Mouse (Mus musculus): ENCODE measurements around the gene Zfp217. TPM values are rescaled to one million over a fixed set of nuclear protein-coding genes. Genes with fewer than 3 reads are reported as not detected.

The Zfp217 gene
- polyA plus RNA-seq, 1 experiment from 2014 or later, result 5.4 TPM

GRCm38 (mm10) chr2:170147170-170147569 lies 733 bp downstream of the Zfp217 start:
- Histone ChIP-seq H3K4me1 (replicated peaks; ENCODE audit: control insufficient read depth, insufficient read depth, low read length) (peaks cover 31% of the 10 kb centered on the region), H3K9me3 (ENCODE audit: control insufficient read depth, low read length) (no peaks in the 10 kb centered on the region), H3K4me3 (ENCODE audit: low read depth, low read length) (peak overlapping the region; percentile 36), H3K27ac (ENCODE audit: low read depth, low read length) (peak overlapping the region; percentile 33), H3K36me3 (ENCODE audit: control insufficient read depth, insufficient read depth, low read length) (no peaks in the 10 kb centered on the region), H3K9ac (ENCODE audit: low read depth, low read length) (no peak overlapping the region), H3K4me2 (peak overlapping the region; percentile 65), H3K27me3 (replicated peaks; ENCODE audit: control insufficient read depth, insufficient read depth, low read length) (no peaks in the 10 kb centered on the region)
- DNase-seq (ENCODE audit: low spot score), result no peak
- no peak for ATAC-seq (replicated peaks; ENCODE audit: low FRiP score)
- WGBS, result 61% methylated on average over 4 of the region's 4 CpGs

- Histone ChIP-seq H3K4me2 (no peak overlapping the region), H3K4me3 (ENCODE audit: low read depth, low read length) (no peak overlapping the region), H3K27me3 (replicated peaks; ENCODE audit: control insufficient read depth, insufficient read depth, low read length) (no peaks in the 10 kb centered on the region), H3K9me3 (ENCODE audit: control insufficient read depth, low read length) (no peaks in the 10 kb centered on the region), H3K36me3 (ENCODE audit: control insufficient read depth, insufficient read depth, low read length) (no peaks in the 10 kb centered on the region), H3K4me1 (replicated peaks; ENCODE audit: control insufficient read depth, insufficient read depth, low read length) (peaks cover 28% of the 10 kb centered on the region), H3K9ac (ENCODE audit: low read depth, low read length) (no peak overlapping the region), H3K27ac (ENCODE audit: low read depth, low read length) (no peak overlapping the region)
- ATAC-seq (replicated peaks; ENCODE audit: low FRiP score), result no peak
- 55% methylated on average over 10 of the region's 10 CpGs for WGBS
- DNase-seq (ENCODE audit: low spot score), result no peak
Observed at GRCm38 (mm10) chr2:170144343-170144742, 3.6 kb downstream of the Zfp217 start.

GRCm38 (mm10) chr2:170143861-170144260 lies 4.0 kb downstream of the Zfp217 start:
- Histone ChIP-seq H3K9ac (ENCODE audit: low read depth, low read length) (no peak overlapping the region), H3K36me3 (ENCODE audit: control insufficient read depth, insufficient read depth, low read length) (no peaks in the 10 kb centered on the region), H3K27ac (ENCODE audit: low read depth, low read length) (no peak overlapping the region), H3K4me1 (replicated peaks; ENCODE audit: control insufficient read depth, insufficient read depth, low read length) (peaks cover 28% of the 10 kb centered on the region), H3K27me3 (replicated peaks; ENCODE audit: control insufficient read depth, insufficient read depth, low read length) (no peaks in the 10 kb centered on the region), H3K9me3 (ENCODE audit: control insufficient read depth, low read length) (no peaks in the 10 kb centered on the region), H3K4me2 (no peak overlapping the region), H3K4me3 (ENCODE audit: low read depth, low read length) (no peak overlapping the region)
- no peak for DNase-seq (ENCODE audit: low spot score)
- no peak for ATAC-seq (replicated peaks; ENCODE audit: low FRiP score)
- 12% methylated on average over 3 of the region's 3 CpGs for WGBS

GRCm38 (mm10) chr2:170142542-170142941 lies 5.4 kb downstream of the Zfp217 start:
- 86% methylated on average over 10 of the region's 10 CpGs for WGBS
- peaks cover 22% of the 10 kb centered on the region for H3K4me1 ChIP-seq (replicated peaks; ENCODE audit: control insufficient read depth, insufficient read depth, low read length)
- no peaks in the 10 kb centered on the region for H3K36me3 ChIP-seq (ENCODE audit: control insufficient read depth, insufficient read depth, low read length)
- peak; percentile 53; the same call in 1 of the 2 replicates for ATAC-seq (replicated peaks; ENCODE audit: low FRiP score)
- H3K27me3 ChIP-seq (replicated peaks; ENCODE audit: control insufficient read depth, insufficient read depth, low read length), result no peaks in the 10 kb centered on the region
- H3K4me3 ChIP-seq (ENCODE audit: low read depth, low read length), result no peak overlapping the region
- DNase-seq (ENCODE audit: low spot score), result no peak
- no peak overlapping the region for H3K9ac ChIP-seq (ENCODE audit: low read depth, low read length)
- no peaks in the 10 kb centered on the region for H3K9me3 ChIP-seq (ENCODE audit: control insufficient read depth, low read length)
- no peak overlapping the region for H3K27ac ChIP-seq (ENCODE audit: low read depth, low read length)
- no peak overlapping the region for H3K4me2 ChIP-seq

GRCm38 (mm10) chr2:170141481-170141880 lies 6.4 kb downstream of the Zfp217 start:
- Histone ChIP-seq H3K4me3 (ENCODE audit: low read depth, low read length) (no peak overlapping the region), H3K9ac (ENCODE audit: low read depth, low read length) (no peak overlapping the region), H3K27me3 (replicated peaks; ENCODE audit: control insufficient read depth, insufficient read depth, low read length) (no peaks in the 10 kb centered on the region), H3K27ac (ENCODE audit: low read depth, low read length) (no peak overlapping the region), H3K36me3 (ENCODE audit: control insufficient read depth, insufficient read depth, low read length) (no peaks in the 10 kb centered on the region), H3K9me3 (ENCODE audit: control insufficient read depth, low read length) (no peaks in the 10 kb centered on the region), H3K4me2 (no peak overlapping the region), H3K4me1 (replicated peaks; ENCODE audit: control insufficient read depth, insufficient read depth, low read length) (peaks cover 29% of the 10 kb centered on the region)
- no peak for ATAC-seq (replicated peaks; ENCODE audit: low FRiP score)
- WGBS, result 92% methylated on average over 5 of the region's 5 CpGs
- no peak for DNase-seq (ENCODE audit: low spot score)

GRCm38 (mm10) chr2:170139411-170140046 lies 8.4 kb downstream of the Zfp217 start:
- Histone ChIP-seq H3K9me3 (ENCODE audit: control insufficient read depth, low read length) (no peaks in the 10 kb centered on the region), H3K27me3 (replicated peaks; ENCODE audit: control insufficient read depth, insufficient read depth, low read length) (no peaks in the 10 kb centered on the region), H3K36me3 (ENCODE audit: control insufficient read depth, insufficient read depth, low read length) (no peaks in the 10 kb centered on the region), H3K4me2 (no peak overlapping the region), H3K4me1 (replicated peaks; ENCODE audit: control insufficient read depth, insufficient read depth, low read length) (peaks cover 33% of the 10 kb centered on the region), H3K4me3 (ENCODE audit: low read depth, low read length) (no peak overlapping the region), H3K9ac (ENCODE audit: low read depth, low read length) (no peak overlapping the region), H3K27ac (ENCODE audit: low read depth, low read length) (0 out of 2 replicates have a peak overlapping the region, but pooled peaks have one; percentile 17)
- WGBS, result 63% methylated on average over 9 of the region's 9 CpGs
- no peak; the same call in 1 of the 2 replicates for ATAC-seq (replicated peaks; ENCODE audit: low FRiP score)
- no peak for DNase-seq (ENCODE audit: low spot score)

GRCm38 (mm10) chr2:170136928-170137327 lies 11.0 kb downstream of the Zfp217 start:
- Histone ChIP-seq H3K4me3 (ENCODE audit: low read depth, low read length) (no peak overlapping the region), H3K9ac (ENCODE audit: low read depth, low read length) (no peak overlapping the region), H3K9me3 (ENCODE audit: control insufficient read depth, low read length) (no peaks in the 10 kb centered on the region), H3K27me3 (replicated peaks; ENCODE audit: control insufficient read depth, insufficient read depth, low read length) (no peaks in the 10 kb centered on the region), H3K4me1 (replicated peaks; ENCODE audit: control insufficient read depth, insufficient read depth, low read length) (peaks cover 48% of the 10 kb centered on the region), H3K36me3 (ENCODE audit: control insufficient read depth, insufficient read depth, low read length) (no peaks in the 10 kb centered on the region), H3K27ac (ENCODE audit: low read depth, low read length) (no peak overlapping the region), H3K4me2 (0 out of 2 replicates have a peak overlapping the region, but pooled peaks have one; percentile 4)
- DNase-seq (ENCODE audit: low spot score), result no peak
- ATAC-seq (replicated peaks; ENCODE audit: low FRiP score), result peak; percentile 71
- WGBS, result 27% methylated on average over 3 of the region's 3 CpGs

GRCm38 (mm10) chr2:170135820-170136219 lies 12.1 kb downstream of the Zfp217 start:
- ATAC-seq (replicated peaks; ENCODE audit: low FRiP score) (no peak), DNase-seq (ENCODE audit: low spot score) (no peak)
- Histone ChIP-seq H3K27ac (ENCODE audit: low read depth, low read length) (no peak overlapping the region), H3K36me3 (ENCODE audit: control insufficient read depth, insufficient read depth, low read length) (no peaks in the 10 kb centered on the region), H3K27me3 (replicated peaks; ENCODE audit: control insufficient read depth, insufficient read depth, low read length) (no peaks in the 10 kb centered on the region), H3K4me2 (no peak overlapping the region), H3K4me1 (replicated peaks; ENCODE audit: control insufficient read depth, insufficient read depth, low read length) (peaks cover 48% of the 10 kb centered on the region), H3K9ac (ENCODE audit: low read depth, low read length) (no peak overlapping the region), H3K9me3 (ENCODE audit: control insufficient read depth, low read length) (no peaks in the 10 kb centered on the region), H3K4me3 (ENCODE audit: low read depth, low read length) (no peak overlapping the region)
- 85% methylated on average over 6 of the region's 6 CpGs for WGBS

- ATAC-seq (replicated peaks; ENCODE audit: low FRiP score), result no peak
- H3K4me1 ChIP-seq (replicated peaks; ENCODE audit: control insufficient read depth, insufficient read depth, low read length), result peaks cover 53% of the 10 kb centered on the region
- 15% methylated on average over 12 of the region's 12 CpGs for WGBS
- DNase-seq (ENCODE audit: low spot score), result no peak
- peak overlapping the region; percentile 73 for H3K9ac ChIP-seq (ENCODE audit: low read depth, low read length)
- H3K27me3 ChIP-seq (replicated peaks; ENCODE audit: control insufficient read depth, insufficient read depth, low read length), result no peaks in the 10 kb centered on the region
- H3K36me3 ChIP-seq (ENCODE audit: control insufficient read depth, insufficient read depth, low read length), result no peaks in the 10 kb centered on the region
- H3K4me2 ChIP-seq, result peak overlapping the region; percentile 94
- H3K9me3 ChIP-seq (ENCODE audit: control insufficient read depth, low read length), result no peaks in the 10 kb centered on the region
- H3K4me3 ChIP-seq (ENCODE audit: low read depth, low read length), result peak overlapping the region; percentile 59
- peak overlapping the region; percentile 88 for H3K27ac ChIP-seq (ENCODE audit: low read depth, low read length)
Observed at GRCm38 (mm10) chr2:170134026-170134690, 13.7 kb downstream of the Zfp217 start.
